Mouse (Mus musculus) right cerebral cortex, adult 2 months (tissue): ENCODE results near the gene Phka1.
"Not testable (repeated sequence)": the region's sequence is repeated elsewhere in the genome, so short reads cannot be mapped to it uniquely, and the experiment has no call there.

Experiments
- DNase-seq, 2 experiments: peaks; one replicate each; pipeline ENCODE4 v3.0.0; 2021 to 2022; ENCODE audit warnings: low spot score in 2 of 2

Phka1 gene

GRCm38 (mm10) chrX:102643823-102644572 is at the start of gene Phka1:
Phka1 (minus strand) TSS chrX:102644246.
- DNase-seq: peak; percentile 44 to 72

GRCm38 (mm10) chrX:102689252-102689651 is 45.2 kb upstream of the Phka1 start:
- DNase-seq: peak; percentile 8 to 43

- not testable (repeated sequence) for DNase-seq
Measured at GRCm38 (mm10) chrX:102686872-102687271, 42.8 kb upstream of the Phka1 start, which contains the start of gene Gm3880. Gm3880 (minus strand) TSS chrX:102686972.

- not testable (repeated sequence) for DNase-seq
Measured at GRCm38 (mm10) chrX:102684706-102685105, 40.7 kb upstream of the Phka1 start.

GRCm38 (mm10) chrX:102666641-102667040 is 22.6 kb upstream of the Phka1 start:
- no peak for DNase-seq

GRCm38 (mm10) chrX:102660712-102661111 is 16.7 kb upstream of the Phka1 start:
- DNase-seq: peak; percentile 11 to 23

GRCm38 (mm10) chrX:102645691-102646090 is 1.6 kb upstream of the Phka1 start:
- DNase-seq: no peak

- no peak for DNase-seq
Measured at GRCm38 (mm10) chrX:102645146-102645545, 1.1 kb upstream of the Phka1 start.

GRCm38 (mm10) chrX:102644573-102644951 is 516 bp upstream of the Phka1 start:
- DNase-seq: peak in 1 of 2 experiments; percentile 4

- no peak for DNase-seq
Measured at GRCm38 (mm10) chrX:102601269-102601668, 42.8 kb downstream of the Phka1 start.

GRCm38 (mm10) chrX:102588560-102588959 is 55.5 kb downstream of the Phka1 start:
- no peak for DNase-seq

GRCm38 (mm10) chrX:102571186-102571585 is 72.9 kb downstream of the Phka1 start:
- no peak for DNase-seq

- no peak for DNase-seq
Measured at GRCm38 (mm10) chrX:102556906-102557305, 87.1 kb downstream of the Phka1 start.

- no peak for DNase-seq
Measured at GRCm38 (mm10) chrX:102509205-102509604, 134.8 kb downstream of the Phka1 start.

GRCm38 (mm10) chrX:102504644-102505481 is 139.2 kb downstream of the Phka1 start, which contains the start of gene Hdac8:
Hdac8 (minus strand) TSS chrX:102505359.
- DNase-seq: peak; percentile 44 to 58

GRCm38 (mm10) chrX:102504179-102504578 is 139.9 kb downstream of the Phka1 start:
- no peak for DNase-seq

- DNase-seq: no peak
Measured at GRCm38 (mm10) chrX:102493992-102494730, 149.9 kb downstream of the Phka1 start.

GRCm38 (mm10) chrX:102485575-102485974 is 158.5 kb downstream of the Phka1 start:
- no peak for DNase-seq

- no peak for DNase-seq
Measured at GRCm38 (mm10) chrX:102479665-102480064, 164.4 kb downstream of the Phka1 start.

GRCm38 (mm10) chrX:102478965-102479364 is 165.1 kb downstream of the Phka1 start:
- DNase-seq: peak; percentile 22 to 47

- no peak for DNase-seq
Measured at GRCm38 (mm10) chrX:102478481-102478880, 165.6 kb downstream of the Phka1 start.

GRCm38 (mm10) chrX:102476784-102477183 is 167.3 kb downstream of the Phka1 start:
- DNase-seq: peak; percentile 84 to 89
